Mouse (Mus musculus) frontal cortex, postnatal 10 days (tissue): ENCODE results near the gene Naaa.

Source experiments
- DNase-seq, 2 experiments: peaks; one replicate each; pipeline ENCODE4 v3.0.0; 2022; ENCODE audit warnings: low spot score in 2 of 2, mixed read lengths in 1 of 2

Gene Naaa

GRCm38 (mm10) chr5:92263761-92264359, 14.1 kb downstream of the Naaa start:
- peak; percentile 70 to 85 for DNase-seq

GRCm38 (mm10) chr5:92262646-92263045, 15.3 kb downstream of the Naaa start:
- no peak for DNase-seq

- DNase-seq, result no peak
Measured at GRCm38 (mm10) chr5:92256218-92256617, 21.8 kb downstream of the Naaa start, which contains the start of gene Ppef2. TSS of gene Ppef2 (minus strand) at chr5:92256278.

- DNase-seq, result no peak
Measured at GRCm38 (mm10) chr5:92254476-92254875, 23.5 kb downstream of the Naaa start.

- DNase-seq, result no peak
Measured at GRCm38 (mm10) chr5:92252797-92253343, 25.1 kb downstream of the Naaa start.

GRCm38 (mm10) chr5:92252031-92252430, 25.9 kb downstream of the Naaa start:
- no peak for DNase-seq

GRCm38 (mm10) chr5:92248614-92249013, 29.4 kb downstream of the Naaa start:
- DNase-seq, result no peak

- no peak for DNase-seq
Measured at GRCm38 (mm10) chr5:92245483-92245882, 32.5 kb downstream of the Naaa start.

- DNase-seq, result no peak
Measured at GRCm38 (mm10) chr5:92244900-92245299, 33.1 kb downstream of the Naaa start.

- no peak for DNase-seq
Measured at GRCm38 (mm10) chr5:92240769-92241168, 37.2 kb downstream of the Naaa start.

GRCm38 (mm10) chr5:92239333-92240232, 38.4 kb downstream of the Naaa start:
- peak in 1 of 2 experiments; percentile 67 for DNase-seq

GRCm38 (mm10) chr5:92234939-92235557, 42.9 kb downstream of the Naaa start:
- no peak for DNase-seq

GRCm38 (mm10) chr5:92233366-92233765, 44.6 kb downstream of the Naaa start:
- no peak for DNase-seq

GRCm38 (mm10) chr5:92231836-92232235, 46.1 kb downstream of the Naaa start:
- DNase-seq, result no peak

- no peak for DNase-seq
Measured at GRCm38 (mm10) chr5:92230306-92230705, 47.7 kb downstream of the Naaa start.

GRCm38 (mm10) chr5:92229514-92229913, 48.5 kb downstream of the Naaa start:
- DNase-seq, result no peak

- DNase-seq, result no peak
Measured at GRCm38 (mm10) chr5:92228776-92229175, 49.2 kb downstream of the Naaa start.

- no peak for DNase-seq
Measured at GRCm38 (mm10) chr5:92227782-92228181, 50.2 kb downstream of the Naaa start.

GRCm38 (mm10) chr5:92220287-92220902, 57.6 kb downstream of the Naaa start:
- no peak for DNase-seq

GRCm38 (mm10) chr5:92219826-92220225, 58.1 kb downstream of the Naaa start:
- DNase-seq, result no peak

GRCm38 (mm10) chr5:92218915-92219793, 58.8 kb downstream of the Naaa start:
- no peak for DNase-seq
